Mouse (Mus musculus): ENCODE data around the gene Catsperz. TPM values are rescaled to one million over a fixed set of nuclear protein-coding genes. Genes with fewer than 3 reads are reported as not detected.
A peak's percentile ranks its signal among the peaks of the same experiment; 100 is the strongest.

Catsperz gene
- polyA plus RNA-seq (2016; fragmentation: Nextera tagmentation; extraction: Ambion mirVana), result 2.2 and 2.3 TPM in 2 replicates

- Histone ChIP-seq H3K4me1 (replicated peaks) (peaks cover 38% of the 10 kb centered on the region), H3K4me2 (peak within 1 kb of the TSS; percentile 53), H3K27me3 (replicated peaks) (peaks cover 56% of the 10 kb centered on the region), H3K4me3 (peak within 1 kb of the TSS; percentile 12), H3K9me3 (replicated peaks) (peaks cover 4% of the 10 kb centered on the region; the same call in 1 of the 2 replicates), H3K9ac (peak within 1 kb of the TSS; percentile 18; the same call in 1 of the 2 replicates), H3K36me3 (no peaks in the 10 kb centered on the region), H3K27ac (ENCODE audit: poor library complexity, severe bottlenecking) (no peak within 1 kb of the TSS)
- 3% methylated on average over 9 of the region's 9 CpGs for WGBS
- ATAC-seq (ENCODE audit: insufficient number of reproducible peaks, low FRiP score), result no peak
Observed at GRCm38 (mm10) chr19:6925307-6925573, at the start of gene Catsperz. Gene Catsperz, minus strand, starts transcription at chr19:6925380.

DNA sequence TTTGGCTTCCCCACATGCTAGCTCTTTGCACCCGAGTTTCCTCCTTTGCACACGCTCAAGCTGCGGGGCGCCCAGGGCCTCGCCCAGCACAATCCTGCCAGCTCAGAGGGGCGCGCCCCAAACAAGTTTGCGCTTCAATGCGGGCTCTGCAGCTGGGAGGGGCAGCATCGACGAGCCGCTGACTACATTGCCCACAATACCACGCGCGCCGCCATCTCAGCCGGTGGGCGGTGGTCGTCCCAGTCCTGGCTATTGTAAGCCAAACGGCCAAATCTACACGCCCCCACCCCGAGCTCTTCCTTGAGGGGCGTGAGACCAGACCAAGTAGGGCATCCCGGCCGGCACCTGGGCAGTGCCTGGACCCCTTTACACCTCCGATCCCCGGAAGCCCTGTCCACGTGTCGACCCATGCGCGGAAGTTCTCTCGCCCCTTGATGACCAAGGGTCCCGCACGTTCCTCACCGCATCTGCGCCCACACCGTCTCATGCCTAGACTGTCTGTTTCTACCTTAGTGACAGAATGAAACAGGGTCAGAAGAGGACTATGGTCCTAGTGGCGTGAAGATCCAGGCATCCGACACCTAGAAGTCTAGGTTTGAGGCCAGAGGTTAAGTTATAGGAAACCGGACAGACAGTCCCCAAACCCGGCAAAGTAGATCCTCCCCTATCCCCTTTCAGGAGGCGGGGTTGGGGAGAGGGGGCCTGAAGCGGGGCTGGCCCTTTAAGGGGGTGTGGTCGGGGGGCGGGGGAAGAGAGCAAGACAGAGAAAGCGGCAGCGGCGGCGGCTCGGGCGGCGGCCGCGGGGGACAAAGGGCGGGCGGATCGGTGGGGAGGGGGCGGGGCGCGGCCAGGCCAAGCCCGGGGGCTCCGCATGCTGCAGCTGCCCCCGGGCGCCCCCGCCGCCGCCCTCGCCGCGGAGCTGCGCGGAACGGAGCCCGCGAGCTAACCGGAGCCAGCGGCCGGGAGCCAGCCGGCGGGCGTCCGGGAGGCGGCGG, 49.3 kb upstream of the Catsperz start, which contains the start of gene Ppp1r14b:
Ppp1r14b (plus strand) TSS at position 758 of the 995 bp plus-strand sequence.
- Histone ChIP-seq H3K27me3 (replicated peaks) (no peaks in the 10 kb centered on the region), H3K4me1 (replicated peaks) (peaks cover 65% of the 10 kb centered on the region), H3K9me3 (replicated peaks) (no peaks in the 10 kb centered on the region), H3K9ac (peak within 1 kb of the TSS; percentile 92), H3K36me3 (peaks cover 24% of the 10 kb centered on the region), H3K4me2 (peak within 1 kb of the TSS; percentile 92), H3K27ac (ENCODE audit: poor library complexity, severe bottlenecking) (peak within 1 kb of the TSS; percentile 94), H3K4me3 (peak within 1 kb of the TSS; percentile 86)
- under 1% methylated on average over 68 of the region's 84 CpGs for WGBS
- peak; percentile 68 for ATAC-seq (ENCODE audit: insufficient number of reproducible peaks, low FRiP score)

DNA sequence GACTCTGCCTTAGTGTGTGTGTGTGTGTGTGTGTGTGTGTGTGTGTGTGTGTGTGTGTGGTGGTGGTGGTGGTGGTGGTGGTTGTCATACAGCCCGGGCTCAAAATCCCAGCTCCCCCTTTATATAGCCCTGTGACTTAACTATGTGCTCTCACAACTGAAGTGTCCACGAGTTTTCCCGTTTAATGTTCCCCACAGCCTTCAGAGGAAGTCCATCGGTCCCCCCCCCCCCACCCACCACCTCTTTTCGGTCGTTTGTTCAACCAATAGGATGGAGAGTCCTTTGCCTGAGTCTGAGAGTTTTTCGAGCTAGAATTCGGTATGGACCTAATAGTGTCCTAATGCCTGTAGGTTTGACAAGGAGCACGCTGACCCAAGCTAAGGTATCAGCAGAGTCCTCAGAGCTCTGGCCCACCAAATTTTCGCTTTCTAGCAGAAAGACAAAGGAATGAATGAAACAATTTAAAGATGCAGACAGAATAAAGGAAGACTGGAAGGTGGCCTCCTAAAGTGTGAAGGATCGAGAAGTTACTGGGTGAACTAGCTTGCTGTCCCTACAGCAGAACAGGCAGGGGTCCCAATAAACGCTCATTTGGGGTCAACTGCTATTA, 48.5 kb upstream of the Catsperz start:
- Histone ChIP-seq H3K36me3 (peaks cover 21% of the 10 kb centered on the region), H3K4me2 (peak overlapping the region; percentile 92), H3K9me3 (replicated peaks) (no peaks in the 10 kb centered on the region), H3K4me1 (replicated peaks) (peaks cover 65% of the 10 kb centered on the region), H3K27ac (ENCODE audit: poor library complexity, severe bottlenecking) (no peak overlapping the region), H3K27me3 (replicated peaks) (no peaks in the 10 kb centered on the region), H3K9ac (peak overlapping the region; percentile 66), H3K4me3 (peak overlapping the region; percentile 86)
- WGBS, result 38% methylated on average over 12 of the region's 12 CpGs
- no peak for ATAC-seq (ENCODE audit: insufficient number of reproducible peaks, low FRiP score)

DNA sequence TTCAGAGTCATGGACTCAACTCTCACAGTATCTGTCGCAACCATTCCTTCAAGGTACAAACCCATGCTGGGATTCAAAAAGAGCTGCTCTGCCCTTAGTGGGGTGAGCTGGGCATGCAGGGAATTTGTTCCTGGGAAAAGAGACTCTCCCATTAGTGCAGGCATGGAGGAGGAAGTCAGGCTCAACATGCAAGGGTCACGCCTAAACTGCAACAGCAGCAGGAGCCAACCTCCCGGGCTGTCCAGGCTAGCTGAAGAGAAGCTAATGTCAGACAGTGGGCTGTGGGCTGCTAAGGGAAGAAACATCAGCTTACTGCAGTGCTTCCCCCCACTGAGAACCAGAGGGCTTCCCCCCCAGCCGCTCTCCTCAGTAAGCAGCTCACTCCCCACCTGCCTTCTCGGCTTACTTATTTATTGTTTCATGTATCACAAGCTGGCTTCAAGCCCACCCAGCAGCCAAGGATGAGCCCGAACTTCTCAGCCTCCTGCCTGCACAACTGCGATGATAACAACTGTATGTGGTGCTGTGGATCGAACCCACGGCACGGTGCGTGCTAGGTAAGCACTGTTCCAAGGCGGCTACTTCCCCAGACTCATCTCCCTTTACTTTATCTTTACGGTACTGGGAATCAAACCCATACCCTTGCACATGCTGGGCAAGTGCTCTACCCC, 47.2 kb upstream of the Catsperz start:
- Histone ChIP-seq H3K4me1 (replicated peaks) (peaks cover 62% of the 10 kb centered on the region), H3K4me2 (no peak overlapping the region), H3K9ac (no peak overlapping the region), H3K27ac (ENCODE audit: poor library complexity, severe bottlenecking) (no peak overlapping the region), H3K36me3 (peaks cover 8% of the 10 kb centered on the region), H3K27me3 (replicated peaks) (no peaks in the 10 kb centered on the region), H3K4me3 (no peak overlapping the region), H3K9me3 (replicated peaks) (no peaks in the 10 kb centered on the region)
- ATAC-seq (ENCODE audit: insufficient number of reproducible peaks, low FRiP score), result no peak
- 80% methylated on average over 13 of the region's 13 CpGs for WGBS

GRCm38 (mm10) chr19:6971644-6972043, 46.5 kb upstream of the Catsperz start:
- Histone ChIP-seq H3K4me2 (0 out of 2 replicates have a peak overlapping the region, but pooled peaks have one; percentile 81), H3K9ac (peak overlapping the region; percentile 27; the same call in 1 of the 2 replicates), H3K9me3 (replicated peaks) (no peaks in the 10 kb centered on the region), H3K4me3 (no peak overlapping the region), H3K4me1 (replicated peaks) (peaks cover 56% of the 10 kb centered on the region), H3K36me3 (peaks cover 3% of the 10 kb centered on the region), H3K27me3 (replicated peaks) (no peaks in the 10 kb centered on the region), H3K27ac (ENCODE audit: poor library complexity, severe bottlenecking) (peak overlapping the region; percentile 65; the same call in 1 of the 2 replicates)
- 41% methylated on average over 6 of the region's 6 CpGs for WGBS
- ATAC-seq (ENCODE audit: insufficient number of reproducible peaks, low FRiP score), result no peak

GRCm38 (mm10) chr19:6970460-6971085, 45.4 kb upstream of the Catsperz start:
- Histone ChIP-seq H3K9ac (peak overlapping the region; percentile 30), H3K4me2 (peak overlapping the region; percentile 81), H3K4me1 (replicated peaks) (peaks cover 46% of the 10 kb centered on the region), H3K27me3 (replicated peaks) (no peaks in the 10 kb centered on the region), H3K9me3 (replicated peaks) (no peaks in the 10 kb centered on the region), H3K4me3 (peak overlapping the region; percentile 63; the same call in 1 of the 2 replicates), H3K27ac (ENCODE audit: poor library complexity, severe bottlenecking) (peak overlapping the region; percentile 65), H3K36me3 (peaks cover 12% of the 10 kb centered on the region)
- 21% methylated on average over 11 of the region's 11 CpGs for WGBS
- no peak for ATAC-seq (ENCODE audit: insufficient number of reproducible peaks, low FRiP score)

DNA sequence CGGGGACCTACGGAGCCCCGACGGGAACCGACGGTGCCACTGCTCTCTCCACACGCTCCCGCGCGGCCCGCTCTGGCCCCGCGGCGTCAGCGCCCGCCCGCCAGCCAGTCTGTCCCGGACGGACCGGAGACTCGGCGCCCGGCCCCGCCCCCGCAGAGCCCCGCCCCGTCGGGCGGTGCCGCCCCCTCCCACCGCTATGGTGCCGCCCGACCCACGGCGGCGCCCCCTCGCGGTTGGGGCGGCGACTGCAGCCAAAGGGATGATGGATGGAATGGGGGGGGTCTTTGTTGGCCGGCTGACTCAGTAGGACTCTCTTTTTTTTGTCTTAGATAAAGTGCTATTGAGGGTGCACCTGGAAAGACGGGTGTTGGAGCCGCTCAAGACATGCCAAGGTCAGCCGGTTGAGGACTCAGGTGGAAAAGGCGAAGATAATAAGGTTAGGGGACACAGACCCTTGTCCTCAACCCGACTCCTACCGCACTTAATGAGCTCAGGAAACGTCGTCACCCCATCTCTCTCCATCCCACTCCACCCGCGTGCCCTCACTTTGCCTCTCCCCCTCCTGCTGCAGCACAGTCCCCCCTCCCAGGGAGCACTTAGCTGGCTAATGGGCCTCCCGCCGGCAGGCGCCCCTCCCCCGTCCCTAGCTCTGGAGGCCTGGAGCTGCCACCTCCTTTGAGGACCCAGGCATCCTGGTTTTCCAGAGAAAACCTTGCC, 44.6 kb upstream of the Catsperz start:
- Histone ChIP-seq H3K9me3 (replicated peaks) (no peaks in the 10 kb centered on the region), H3K9ac (peak overlapping the region; percentile 77), H3K4me3 (peak overlapping the region; percentile 63), H3K27me3 (replicated peaks) (no peaks in the 10 kb centered on the region), H3K36me3 (peaks cover 19% of the 10 kb centered on the region), H3K27ac (ENCODE audit: poor library complexity, severe bottlenecking) (peak overlapping the region; percentile 65; the same call in 1 of the 2 replicates), H3K4me1 (replicated peaks) (peaks cover 46% of the 10 kb centered on the region), H3K4me2 (peak overlapping the region; percentile 81)
- ATAC-seq (ENCODE audit: insufficient number of reproducible peaks, low FRiP score), result peak; percentile 85
- under 1% methylated on average over 55 of the region's 55 CpGs for WGBS

DNA sequence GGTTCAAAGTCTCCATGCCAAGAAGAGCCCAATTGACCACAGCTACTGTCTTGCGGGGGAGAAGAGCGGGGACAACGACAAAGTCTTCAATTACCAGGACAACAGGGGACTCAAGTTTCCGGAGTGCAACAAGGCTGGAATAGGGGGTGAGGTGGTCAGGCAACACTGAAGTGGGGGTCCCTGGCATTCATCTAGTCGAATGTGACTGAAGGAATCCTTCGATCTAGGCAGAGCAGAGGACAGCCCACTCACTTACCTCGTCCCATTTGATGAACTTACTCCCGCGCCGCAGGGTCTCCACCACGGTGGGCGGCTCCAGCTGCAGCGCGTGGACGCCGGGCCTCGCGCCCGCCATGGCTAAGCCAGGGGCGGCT, 44.1 kb upstream of the Catsperz start:
- Histone ChIP-seq H3K9ac (peak overlapping the region; percentile 77), H3K4me2 (peak overlapping the region; percentile 81), H3K36me3 (peaks cover 25% of the 10 kb centered on the region), H3K9me3 (replicated peaks) (no peaks in the 10 kb centered on the region), H3K27ac (ENCODE audit: poor library complexity, severe bottlenecking) (no peak overlapping the region), H3K27me3 (replicated peaks) (no peaks in the 10 kb centered on the region), H3K4me3 (peak overlapping the region; percentile 63), H3K4me1 (replicated peaks) (peaks cover 46% of the 10 kb centered on the region)
- WGBS, result under 1% methylated on average over 20 of the region's 20 CpGs
- no peak for ATAC-seq (ENCODE audit: insufficient number of reproducible peaks, low FRiP score)

DNA sequence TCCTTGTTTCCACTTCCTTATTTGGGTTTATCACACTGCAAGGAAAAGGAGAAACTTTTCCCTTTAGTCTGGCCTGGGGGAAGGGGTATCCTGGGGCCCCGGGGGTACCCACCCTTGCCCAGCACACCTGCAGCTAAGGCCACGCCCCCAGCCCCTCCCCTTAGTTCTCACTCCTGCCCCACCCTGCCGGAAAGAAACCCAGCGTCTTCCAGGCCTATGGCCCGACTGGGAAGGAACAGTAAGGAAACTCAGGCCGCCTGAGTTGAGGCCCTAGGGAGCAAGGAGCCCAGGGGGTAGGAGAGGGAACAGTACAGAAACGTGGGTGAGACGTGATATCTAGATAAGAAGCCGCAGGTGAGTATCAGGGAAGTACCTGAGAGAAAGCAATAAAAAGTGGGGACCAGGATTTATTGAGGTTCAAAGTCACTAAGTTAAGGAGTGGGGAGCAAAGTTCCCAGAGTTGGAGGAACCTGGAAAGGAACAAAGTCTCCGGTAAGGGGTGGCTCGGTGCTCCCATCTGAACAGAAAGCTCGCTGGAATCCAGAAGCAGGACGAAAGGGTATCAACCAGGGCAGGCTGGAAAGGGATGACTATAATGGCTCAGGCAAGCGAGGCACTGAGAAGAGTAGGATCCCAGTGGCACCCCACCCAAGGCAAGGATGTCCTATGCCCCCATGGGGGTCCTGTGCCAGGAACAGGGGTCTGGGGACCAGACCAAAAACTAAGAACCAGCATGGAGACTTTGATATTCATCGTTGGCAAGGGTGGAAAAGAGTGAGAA, 43.5 kb upstream of the Catsperz start:
- no peaks in the 10 kb centered on the region for H3K9me3 ChIP-seq (replicated peaks)
- H3K9ac ChIP-seq, result peak overlapping the region; percentile 77
- H3K4me3 ChIP-seq, result peak overlapping the region; percentile 63
- H3K4me2 ChIP-seq, result peak overlapping the region; percentile 81
- WGBS, result 12% methylated on average over 15 of the region's 15 CpGs
- H3K27ac ChIP-seq (ENCODE audit: poor library complexity, severe bottlenecking), result no peak overlapping the region
- H3K36me3 ChIP-seq, result peaks cover 31% of the 10 kb centered on the region
- peaks cover 42% of the 10 kb centered on the region for H3K4me1 ChIP-seq (replicated peaks)
- H3K27me3 ChIP-seq (replicated peaks), result no peaks in the 10 kb centered on the region
- ATAC-seq (ENCODE audit: insufficient number of reproducible peaks, low FRiP score), result no peak

Measured in heart, embryonic 12.5 days (tissue).